Mouse (Mus musculus): Measurements from ENCODE around the gene Otud7b. TPM values are rescaled to one million over a fixed set of nuclear protein-coding genes. Genes with fewer than 3 reads are reported as not detected.

Otud7b gene
- polyA plus RNA-seq, 1 experiment, result not detected

GRCm38 (mm10) chr3:96113251-96113650 lies 8.9 kb downstream of the Otud7b start:
- H3K4me1 ChIP-seq (ENCODE audit: control insufficient read depth, insufficient read depth, low read length), result 0 out of 2 replicates have a peak, but pooled peaks cover 2% of the 10 kb centered on the region
- H3K4me3 ChIP-seq (ENCODE audit: insufficient read depth, low read depth, low read length), result no peak overlapping the region
- no peak for TF ChIP-seq CTCF (IDR thresholded peaks at IDR 0.05; ENCODE audit: insufficient read depth, low read depth, low read length)
- no peak for TF ChIP-seq POLR2A (IDR thresholded peaks at IDR 0.05; ENCODE audit: insufficient read depth, low read depth, low read length)
- no peak overlapping the region for H3K27ac ChIP-seq (ENCODE audit: insufficient read depth, low read depth, low read length)
- WGBS, result 50% methylated on average over 3 of the region's 3 CpGs

- WGBS, result 32% methylated on average over 2 of the region's 2 CpGs
- no peak for TF ChIP-seq CTCF (IDR thresholded peaks at IDR 0.05; ENCODE audit: insufficient read depth, low read depth, low read length)
- no peak for TF ChIP-seq POLR2A (IDR thresholded peaks at IDR 0.05; ENCODE audit: insufficient read depth, low read depth, low read length)
- Histone ChIP-seq H3K27ac (ENCODE audit: insufficient read depth, low read depth, low read length) (no peak overlapping the region), H3K4me3 (ENCODE audit: insufficient read depth, low read depth, low read length) (no peak overlapping the region), H3K4me1 (ENCODE audit: control insufficient read depth, insufficient read depth, low read length) (0 out of 2 replicates have a peak, but pooled peaks cover 2% of the 10 kb centered on the region)
Measured at GRCm38 (mm10) chr3:96118142-96118541, 13.8 kb downstream of the Otud7b start.

GRCm38 (mm10) chr3:96118702-96119101 lies 14.4 kb downstream of the Otud7b start:
- Histone ChIP-seq H3K4me3 (ENCODE audit: insufficient read depth, low read depth, low read length) (no peak overlapping the region), H3K27ac (ENCODE audit: insufficient read depth, low read depth, low read length) (no peak overlapping the region), H3K4me1 (ENCODE audit: control insufficient read depth, insufficient read depth, low read length) (0 out of 2 replicates have a peak, but pooled peaks cover 2% of the 10 kb centered on the region)
- 88% methylated on average over 2 of the region's 2 CpGs for WGBS
- TF ChIP-seq CTCF (IDR thresholded peaks at IDR 0.05; ENCODE audit: insufficient read depth, low read depth, low read length), result no peak
- no peak for TF ChIP-seq POLR2A (IDR thresholded peaks at IDR 0.05; ENCODE audit: insufficient read depth, low read depth, low read length)

GRCm38 (mm10) chr3:96124235-96124634 lies 19.9 kb downstream of the Otud7b start:
- TF ChIP-seq CTCF (IDR thresholded peaks at IDR 0.05; ENCODE audit: insufficient read depth, low read depth, low read length), result no peak
- no peak for TF ChIP-seq POLR2A (IDR thresholded peaks at IDR 0.05; ENCODE audit: insufficient read depth, low read depth, low read length)
- 84% methylated on average over 5 of the region's 5 CpGs for WGBS
- H3K27ac ChIP-seq (ENCODE audit: insufficient read depth, low read depth, low read length), result no peak overlapping the region
- no peaks in the 10 kb centered on the region for H3K4me1 ChIP-seq (ENCODE audit: control insufficient read depth, insufficient read depth, low read length)
- H3K4me3 ChIP-seq (ENCODE audit: insufficient read depth, low read depth, low read length), result no peak overlapping the region

GRCm38 (mm10) chr3:96128128-96128527 lies 23.8 kb downstream of the Otud7b start:
- H3K4me3 ChIP-seq (ENCODE audit: insufficient read depth, low read depth, low read length), result no peak overlapping the region
- TF ChIP-seq CTCF (IDR thresholded peaks at IDR 0.05; ENCODE audit: insufficient read depth, low read depth, low read length), result no peak
- no peak for TF ChIP-seq POLR2A (IDR thresholded peaks at IDR 0.05; ENCODE audit: insufficient read depth, low read depth, low read length)
- H3K27ac ChIP-seq (ENCODE audit: insufficient read depth, low read depth, low read length), result no peak overlapping the region
- no peaks in the 10 kb centered on the region for H3K4me1 ChIP-seq (ENCODE audit: control insufficient read depth, insufficient read depth, low read length)

GRCm38 (mm10) chr3:96132478-96132877 lies 28.2 kb downstream of the Otud7b start:
- H3K4me3 ChIP-seq (ENCODE audit: insufficient read depth, low read depth, low read length), result no peak overlapping the region
- no peak for TF ChIP-seq CTCF (IDR thresholded peaks at IDR 0.05; ENCODE audit: insufficient read depth, low read depth, low read length)
- no peak for TF ChIP-seq POLR2A (IDR thresholded peaks at IDR 0.05; ENCODE audit: insufficient read depth, low read depth, low read length)
- 71% methylated on average over 3 of the region's 3 CpGs for WGBS

GRCm38 (mm10) chr3:96133327-96133905 lies 29.1 kb downstream of the Otud7b start:
- Histone ChIP-seq H3K4me1 (ENCODE audit: control insufficient read depth, insufficient read depth, low read length) (no peaks in the 10 kb centered on the region), H3K27ac (ENCODE audit: insufficient read depth, low read depth, low read length) (no peak overlapping the region), H3K4me3 (ENCODE audit: insufficient read depth, low read depth, low read length) (no peak overlapping the region)
- WGBS, result 71% methylated on average over 11 of the region's 11 CpGs
- TF ChIP-seq POLR2A (IDR thresholded peaks at IDR 0.05; ENCODE audit: insufficient read depth, low read depth, low read length) (no peak), CTCF (IDR thresholded peaks at IDR 0.05; ENCODE audit: insufficient read depth, low read depth, low read length) (no peak)

More at GRCm38 (mm10) chr3:96132478-96132877, 28.2 kb downstream of the Otud7b start:
- no peak overlapping the region for H3K27ac ChIP-seq (ENCODE audit: insufficient read depth, low read depth, low read length)
- no peaks in the 10 kb centered on the region for H3K4me1 ChIP-seq (ENCODE audit: control insufficient read depth, insufficient read depth, low read length)

GRCm38 (mm10) chr3:96135011-96135410 lies 30.7 kb downstream of the Otud7b start:
- 75% methylated on average over 3 of the region's 3 CpGs for WGBS
- TF ChIP-seq POLR2A (IDR thresholded peaks at IDR 0.05; ENCODE audit: insufficient read depth, low read depth, low read length) (no peak), CTCF (IDR thresholded peaks at IDR 0.05; ENCODE audit: insufficient read depth, low read depth, low read length) (no peak)
- H3K4me1 ChIP-seq (ENCODE audit: control insufficient read depth, insufficient read depth, low read length), result no peaks in the 10 kb centered on the region
- no peak overlapping the region for H3K4me3 ChIP-seq (ENCODE audit: insufficient read depth, low read depth, low read length)
- no peak overlapping the region for H3K27ac ChIP-seq (ENCODE audit: insufficient read depth, low read depth, low read length)

GRCm38 (mm10) chr3:96147950-96148349 lies 43.6 kb downstream of the Otud7b start:
- peaks cover 6% of the 10 kb centered on the region for H3K4me1 ChIP-seq (ENCODE audit: control insufficient read depth, insufficient read depth, low read length)
- no peak for TF ChIP-seq CTCF (IDR thresholded peaks at IDR 0.05; ENCODE audit: insufficient read depth, low read depth, low read length)
- TF ChIP-seq POLR2A (IDR thresholded peaks at IDR 0.05; ENCODE audit: insufficient read depth, low read depth, low read length), result no peak
- WGBS, result 6% methylated on average over 5 of the region's 5 CpGs
- H3K4me3 ChIP-seq (ENCODE audit: insufficient read depth, low read depth, low read length), result no peak overlapping the region
- no peak overlapping the region for H3K27ac ChIP-seq (ENCODE audit: insufficient read depth, low read depth, low read length)

All from olfactory bulb, adult 2 months (tissue).